Mouse (Mus musculus) heart, embryonic 12.5 days (tissue): ENCODE data around the gene Prickle4. TPM values are rescaled to one million over a fixed set of nuclear protein-coding genes. Genes with fewer than 3 reads are reported as not detected.
"Not testable (repeated sequence)": the region's sequence is repeated elsewhere in the genome, so short reads cannot be mapped to it uniquely, and the experiment has no call there.

Experiments
- ATAC-seq: fragments of 200-750 bp; cut with Nextera tagmentation; 2 replicates; pipeline ENCODE4 v1.8.0; 2017; ENCODE audit warnings: moderate TSS enrichment, moderate library complexity; ENCODE audit not compliant: insufficient number of reproducible peaks, low FRiP score
- H3K27ac ChIP-seq: fragments of 300-500 bp; sonication (generic); 2 replicates; pipeline ENCODE4 v1.5.1; 2016; ENCODE audit warnings: mild to moderate bottlenecking, moderate library complexity; ENCODE audit not compliant: poor library complexity, severe bottlenecking
- H3K27me3 ChIP-seq: fragments of 300-500 bp; sonication (generic); replicated peaks from 2 replicates; pipeline ENCODE4 v1.6.1; 2016; ENCODE audit warnings: mild to moderate bottlenecking, moderate library complexity
- H3K36me3 ChIP-seq: fragments of 300-500 bp; sonication (generic); 2 replicates; pipeline ENCODE4 v1.6.1; 2016; ENCODE audit warnings: mild to moderate bottlenecking, moderate library complexity
- H3K4me1 ChIP-seq: fragments of 300-500 bp; sonication (generic); replicated peaks from 2 replicates; pipeline ENCODE4 v1.6.1; 2016; ENCODE audit warnings: mild to moderate bottlenecking
- H3K4me2 ChIP-seq: fragments of 300-500 bp; sonication (generic); 2 replicates; pipeline ENCODE4 v1.6.1; 2016; ENCODE audit warnings: mild to moderate bottlenecking, moderate library complexity
- H3K4me3 ChIP-seq: fragments of 300-500 bp; sonication (generic); 2 replicates; pipeline ENCODE4 v1.5.1; 2016; ENCODE audit warnings: mild to moderate bottlenecking
- H3K9ac ChIP-seq: fragments of 300-500 bp; sonication (generic); 2 replicates; pipeline ENCODE4 v1.6.1; 2016; ENCODE audit warnings: mild to moderate bottlenecking, moderate library complexity
- H3K9me3 ChIP-seq: fragments of 300-500 bp; sonication (generic); replicated peaks from 2 replicates; pipeline ENCODE4 v1.6.1; 2016; ENCODE audit warnings: mild to moderate bottlenecking, moderate library complexity
- WGBS: fragments of 180-500 bp; shearing (Covaris S2); methylation state at CpG from one replicate; pipeline ENCODE4 v1.1.7; 2016; 5-methylcytosine and 5-hydroxymethylcytosine counted together
- polyA plus RNA-seq: library from polyadenylated mRNA; unstranded; fragments of >200 nt; fragmentation: Nextera tagmentation; extraction: Ambion mirVana; gene quantifications from 2 replicates; pipeline ENCODE4 v1.2.1, GENCODE M21; 2016

Prickle4 gene
- polyA plus RNA-seq, 1 experiment from 2014 or later: 0.56 TPM

GRCm38 (mm10) chr17:47664474-47664873, 30.1 kb downstream of the Prickle4 start:
- H3K27me3 ChIP-seq: no peaks in the 10 kb centered on the region
- no peak overlapping the region for H3K4me2 ChIP-seq
- H3K27ac ChIP-seq: no peak overlapping the region
- H3K9me3 ChIP-seq: no peaks in the 10 kb centered on the region
- peaks cover 14% of the 10 kb centered on the region for H3K4me1 ChIP-seq
- no peak for ATAC-seq
- H3K9ac ChIP-seq: no peak overlapping the region
- no peak overlapping the region for H3K4me3 ChIP-seq
- H3K36me3 ChIP-seq: no peaks in the 10 kb centered on the region
- WGBS: 72% methylated on average over 7 of the region's 7 CpGs

GRCm38 (mm10) chr17:47663009-47663713, 31.4 kb downstream of the Prickle4 start:
- Histone ChIP-seq H3K9me3 (no peaks in the 10 kb centered on the region), H3K4me3 (no peak overlapping the region), H3K4me2 (no peak overlapping the region), H3K27ac (no peak overlapping the region), H3K36me3 (no peaks in the 10 kb centered on the region), H3K4me1 (peaks cover 14% of the 10 kb centered on the region), H3K9ac (no peak overlapping the region), H3K27me3 (no peaks in the 10 kb centered on the region)
- ATAC-seq: no peak
- WGBS: 67% methylated on average over 9 of the region's 9 CpGs

- H3K9ac ChIP-seq: no peak overlapping the region
- H3K4me2 ChIP-seq: no peak overlapping the region
- no peaks in the 10 kb centered on the region for H3K27me3 ChIP-seq
- 0 out of 2 replicates have a peak, but pooled peaks cover 1% of the 10 kb centered on the region for H3K36me3 ChIP-seq
- H3K27ac ChIP-seq: no peak overlapping the region
- peaks cover 6% of the 10 kb centered on the region for H3K4me1 ChIP-seq
- H3K9me3 ChIP-seq: no peaks in the 10 kb centered on the region
- WGBS: 77% methylated on average over 3 of the region's 3 CpGs
- H3K4me3 ChIP-seq: no peak overlapping the region
- ATAC-seq: no peak
Observed at GRCm38 (mm10) chr17:47658741-47659243, 35.7 kb downstream of the Prickle4 start.

- 81% methylated on average over 4 of the region's 4 CpGs for WGBS
- no peak for ATAC-seq
- no peaks in the 10 kb centered on the region for H3K9me3 ChIP-seq
- H3K27ac ChIP-seq: no peak overlapping the region
- H3K36me3 ChIP-seq: 0 out of 2 replicates have a peak, but pooled peaks cover 7% of the 10 kb centered on the region
- H3K4me3 ChIP-seq: no peak overlapping the region
- no peaks in the 10 kb centered on the region for H3K27me3 ChIP-seq
- no peak overlapping the region for H3K4me2 ChIP-seq
- H3K4me1 ChIP-seq: no peaks in the 10 kb centered on the region
- no peak overlapping the region for H3K9ac ChIP-seq
Observed at GRCm38 (mm10) chr17:47657901-47658300, 36.6 kb downstream of the Prickle4 start.

- ATAC-seq: no peak
- H3K4me2 ChIP-seq: no peak overlapping the region
- no peaks in the 10 kb centered on the region for H3K4me1 ChIP-seq
- peaks cover 10% of the 10 kb centered on the region; the same call in 1 of the 2 replicates for H3K36me3 ChIP-seq
- H3K4me3 ChIP-seq: no peak overlapping the region
- 84% methylated on average over 5 of the region's 5 CpGs for WGBS
- no peak overlapping the region for H3K9ac ChIP-seq
- H3K9me3 ChIP-seq: no peaks in the 10 kb centered on the region
- no peak overlapping the region for H3K27ac ChIP-seq
- H3K27me3 ChIP-seq: no peaks in the 10 kb centered on the region
Observed at GRCm38 (mm10) chr17:47655697-47656096, 38.8 kb downstream of the Prickle4 start.

GRCm38 (mm10) chr17:47654346-47654745, 40.2 kb downstream of the Prickle4 start:
- not testable (repeated sequence) for H3K9ac ChIP-seq, H3K4me1 ChIP-seq, H3K36me3 ChIP-seq, H3K4me3 ChIP-seq, H3K4me2 ChIP-seq, H3K27ac ChIP-seq, H3K9me3 ChIP-seq, ATAC-seq, H3K27me3 ChIP-seq
- WGBS: 94% methylated on average over 8 of the region's 8 CpGs

- 81% methylated on average over 2 of the region's 2 CpGs for WGBS
- Histone ChIP-seq H3K4me1 (peaks cover 10% of the 10 kb centered on the region; the same call in 1 of the 2 replicates), H3K9me3 (no peaks in the 10 kb centered on the region), H3K9ac (no peak overlapping the region), H3K4me2 (no peak overlapping the region), H3K36me3 (peaks cover 10% of the 10 kb centered on the region; the same call in 1 of the 2 replicates), H3K27ac (no peak overlapping the region), H3K27me3 (no peaks in the 10 kb centered on the region), H3K4me3 (no peak overlapping the region)
- no peak for ATAC-seq
Observed at GRCm38 (mm10) chr17:47651953-47652352, 42.6 kb downstream of the Prickle4 start.

- 59% methylated on average over 4 of the region's 4 CpGs for WGBS
- no peak overlapping the region for H3K4me3 ChIP-seq
- no peak overlapping the region for H3K9ac ChIP-seq
- no peak overlapping the region for H3K27ac ChIP-seq
- no peaks in the 10 kb centered on the region for H3K9me3 ChIP-seq
- no peak overlapping the region for H3K4me2 ChIP-seq
- ATAC-seq: no peak
- H3K4me1 ChIP-seq: peaks cover 10% of the 10 kb centered on the region; the same call in 1 of the 2 replicates
- no peaks in the 10 kb centered on the region for H3K27me3 ChIP-seq
- peaks cover 10% of the 10 kb centered on the region; the same call in 1 of the 2 replicates for H3K36me3 ChIP-seq
Observed at GRCm38 (mm10) chr17:47648966-47649365, 45.6 kb downstream of the Prickle4 start.

GRCm38 (mm10) chr17:47646683-47647082, 47.9 kb downstream of the Prickle4 start:
- Histone ChIP-seq H3K4me2 (no peak overlapping the region), H3K36me3 (peaks cover 3% of the 10 kb centered on the region; the same call in 1 of the 2 replicates), H3K9ac (no peak overlapping the region), H3K27ac (no peak overlapping the region), H3K9me3 (no peaks in the 10 kb centered on the region), H3K4me1 (peaks cover 10% of the 10 kb centered on the region; the same call in 1 of the 2 replicates), H3K27me3 (no peaks in the 10 kb centered on the region), H3K4me3 (no peak overlapping the region)
- 85% methylated on average over 1 of the region's 1 CpGs for WGBS
- ATAC-seq: no peak

GRCm38 (mm10) chr17:47642992-47643391, 51.5 kb downstream of the Prickle4 start:
- no peak for ATAC-seq
- WGBS: 81% methylated on average over 2 of the region's 2 CpGs
- H3K36me3 ChIP-seq: no peaks in the 10 kb centered on the region
- H3K27me3 ChIP-seq: no peaks in the 10 kb centered on the region
- H3K4me1 ChIP-seq: peaks cover 2% of the 10 kb centered on the region; the same call in 1 of the 2 replicates
- H3K4me2 ChIP-seq: no peak overlapping the region
- H3K4me3 ChIP-seq: no peak overlapping the region
- H3K27ac ChIP-seq: no peak overlapping the region
- no peak overlapping the region for H3K9ac ChIP-seq
- no peaks in the 10 kb centered on the region for H3K9me3 ChIP-seq
